Mouse (Mus musculus) retina, postnatal 7 days (tissue): ENCODE measurements around the gene Adprhl2.

Experiments used
- DNase-seq: peaks from one replicate; pipeline ENCODE4 v3.0.0-alpha.2; 2012; ENCODE audit warnings: low read depth, low spot score

Adprhl2 gene

GRCm38 (mm10) chr4:126321111-126321853 is at the start of gene Adprhl2:
Adprhl2 (minus strand) TSS chr4:126321703.
- peak; percentile 97 for DNase-seq

GRCm38 (mm10) chr4:126360069-126360468 is 38.6 kb upstream of the Adprhl2 start:
- DNase-seq = no peak

- no peak for DNase-seq
These were observed 21.9 kb upstream of the Adprhl2 start for GRCm38 (mm10) chr4:126343451-126343850.

- DNase-seq = no peak
These were observed 18.0 kb upstream of the Adprhl2 start for GRCm38 (mm10) chr4:126339461-126339860.

GRCm38 (mm10) chr4:126332358-126332757 is 10.9 kb upstream of the Adprhl2 start:
- DNase-seq = no peak

GRCm38 (mm10) chr4:126331751-126332150 is 10.2 kb upstream of the Adprhl2 start:
- DNase-seq = no peak

- DNase-seq = no peak
These were observed 8.8 kb upstream of the Adprhl2 start for GRCm38 (mm10) chr4:126330295-126330694.

- no peak for DNase-seq
These were observed 4.5 kb upstream of the Adprhl2 start for GRCm38 (mm10) chr4:126326036-126326435.

GRCm38 (mm10) chr4:126325281-126325861 is 3.9 kb upstream of the Adprhl2 start, which contains the start of gene Tekt2:
Tekt2 (minus strand) TSS chr4:126325688.
- no peak for DNase-seq

GRCm38 (mm10) chr4:126324861-126325260 is 3.4 kb upstream of the Adprhl2 start:
- no peak for DNase-seq

GRCm38 (mm10) chr4:126322646-126323045 is 1.1 kb upstream of the Adprhl2 start:
- DNase-seq = no peak

- DNase-seq = no peak
These were observed 480 bp upstream of the Adprhl2 start for GRCm38 (mm10) chr4:126321854-126322511.

GRCm38 (mm10) chr4:126319806-126320205 is 1.7 kb downstream of the Adprhl2 start:
- DNase-seq = no peak

GRCm38 (mm10) chr4:126316443-126317040 is 5.0 kb downstream of the Adprhl2 start:
- no peak for DNase-seq

GRCm38 (mm10) chr4:126315931-126316330 is 5.6 kb downstream of the Adprhl2 start:
- no peak for DNase-seq

- DNase-seq = no peak
These were observed 7.1 kb downstream of the Adprhl2 start for GRCm38 (mm10) chr4:126314393-126314792.

GRCm38 (mm10) chr4:126313202-126313601 is 8.3 kb downstream of the Adprhl2 start:
- no peak for DNase-seq

- DNase-seq = no peak
These were observed 9.8 kb downstream of the Adprhl2 start for GRCm38 (mm10) chr4:126311566-126312200.

- DNase-seq = no peak
These were observed 11.2 kb downstream of the Adprhl2 start for GRCm38 (mm10) chr4:126310344-126310743.

GRCm38 (mm10) chr4:126309922-126310309 is 11.6 kb downstream of the Adprhl2 start:
- DNase-seq = peak; percentile 71

- DNase-seq = no peak
These were observed 12.1 kb downstream of the Adprhl2 start for GRCm38 (mm10) chr4:126309211-126309921.
